Mouse (Mus musculus): Measurements from ENCODE around the gene Abat. TPM values are rescaled to one million over a fixed set of nuclear protein-coding genes. Genes with fewer than 3 reads are reported as not detected.

Gene Abat
- total RNA-seq, 2 experiments from 2014 or later: 2.3 to 3.7 TPM

DNA sequence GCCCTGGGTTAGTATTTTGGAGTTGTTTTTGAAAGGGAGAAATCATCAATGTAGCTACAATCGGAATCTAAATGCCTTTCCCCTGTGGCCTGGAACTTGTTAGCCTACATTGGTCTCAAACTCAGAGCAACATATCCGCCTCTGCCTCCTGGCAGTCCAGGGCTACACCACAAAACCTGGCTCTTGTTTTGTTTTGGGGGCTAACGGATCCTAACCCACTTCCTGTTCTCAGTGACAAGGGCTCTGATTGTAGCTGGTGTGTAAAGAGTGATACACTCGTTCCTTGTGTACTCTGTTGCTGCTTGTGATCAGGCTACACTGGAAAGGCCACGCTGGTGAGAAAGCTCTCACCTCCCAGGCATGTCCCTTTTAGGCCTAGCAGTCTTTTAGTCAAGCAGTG, 118.2 kb downstream of the Abat start:
- no peak for DNase-seq
- no peak overlapping the region for H3K4me3 ChIP-seq
- no peak for TF ChIP-seq CTCF (IDR thresholded peaks at IDR 0.05)
- intact Hi-C loops (cut with DNase I): no loop called here
- no peak overlapping the region for H3K27ac ChIP-seq

GRCm38 (mm10) chr16:8636867-8637216, 123.6 kb downstream of the Abat start:
- H3K27ac ChIP-seq: peak overlapping the region; percentile 91
- no peak for TF ChIP-seq CTCF (IDR thresholded peaks at IDR 0.05)
- peak overlapping the region; percentile 79 for H3K4me3 ChIP-seq
- intact Hi-C loops (cut with DNase I): no loop called here
- DNase-seq: no peak

GRCm38 (mm10) chr16:8637217-8638051, 124.2 kb downstream of the Abat start, which contains the start of the genes Pmm2 and Tmem186:
Gene Pmm2 (plus strand): TSS chr16:8637674.
Gene Tmem186 (minus strand): TSS chr16:8637712.
- intact Hi-C loops (cut with DNase I): no loop called here
- H3K4me3 ChIP-seq: peak within 1 kb of the TSS; percentile 79
- peak within 1 kb of the TSS; percentile 91 for H3K27ac ChIP-seq
- DNase-seq: peak; percentile 89
- no peak; the same call in 1 of the 2 replicates for TF ChIP-seq CTCF (IDR thresholded peaks at IDR 0.05)

GRCm38 (mm10) chr16:8638131-8638530, 124.9 kb downstream of the Abat start:
- TF ChIP-seq CTCF (IDR thresholded peaks at IDR 0.05): no peak
- Histone ChIP-seq H3K27ac (peak overlapping the region; percentile 91), H3K4me3 (peak overlapping the region; percentile 79)
- no peak for DNase-seq
- intact Hi-C loops (cut with DNase I): no loop called here

DNA sequence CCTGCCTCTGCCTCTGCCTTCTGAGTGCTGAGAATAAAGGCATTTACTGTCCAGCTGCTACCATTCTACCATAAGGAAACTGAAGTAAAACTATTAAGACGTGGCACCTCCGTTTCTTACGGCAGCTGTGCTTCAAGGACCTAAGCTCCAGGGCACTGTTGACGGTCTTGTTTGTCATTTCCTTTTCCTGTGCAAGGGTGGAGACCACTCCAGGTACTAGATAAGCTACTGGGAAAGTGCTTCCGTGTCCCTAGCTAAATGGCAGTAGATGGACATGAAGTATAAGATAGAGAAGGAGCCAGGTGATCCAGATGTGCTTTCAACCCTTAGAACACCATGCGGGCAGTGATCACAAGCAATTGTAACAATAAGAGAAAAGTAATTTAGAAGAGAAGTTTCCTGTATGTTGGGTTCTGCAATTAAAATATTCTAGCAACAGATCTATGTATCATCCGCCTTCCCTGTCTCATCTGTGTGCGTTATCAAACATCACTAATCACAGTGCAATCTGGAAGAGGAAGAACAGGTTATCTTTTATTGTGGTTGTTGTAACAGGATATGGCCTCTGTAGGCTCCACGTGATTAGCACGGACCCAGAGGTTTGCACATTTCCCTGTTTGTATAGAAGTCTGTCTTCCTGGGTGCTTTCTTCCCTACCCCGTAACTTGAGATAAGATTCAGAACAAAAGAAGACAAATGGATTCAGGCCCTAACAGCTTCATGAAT, 126.4 kb downstream of the Abat start:
- intact Hi-C loops (cut with DNase I): loop anchor here (10.0 kb wide), 1 partner anchor 225 kb away; no protein-coding TSS in a partner anchor

DNA sequence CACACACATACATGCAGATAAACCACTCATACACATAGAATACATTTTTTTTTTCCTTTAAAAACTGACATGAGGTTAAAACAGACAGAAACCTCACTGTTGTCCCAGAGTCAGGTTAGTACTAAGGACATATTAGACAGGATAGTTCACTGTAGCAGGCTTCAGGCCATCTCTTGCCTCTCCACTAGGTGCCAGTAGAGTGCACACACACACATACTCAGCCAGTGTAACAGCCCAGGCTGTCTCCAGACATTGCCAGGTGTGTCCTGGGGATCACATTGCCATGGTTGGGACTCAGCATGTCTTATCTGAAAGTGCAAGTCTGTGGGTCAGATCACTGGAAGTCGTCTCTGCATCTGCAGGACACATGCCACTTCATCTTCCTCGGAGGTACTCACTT, 130.6 kb downstream of the Abat start:
- peak; percentile 93 for TF ChIP-seq CTCF (IDR thresholded peaks at IDR 0.05)
- Histone ChIP-seq H3K4me3 (no peak overlapping the region), H3K27ac (peak overlapping the region; percentile 28; the same call in 1 of the 2 replicates)
- intact Hi-C loops (cut with DNase I): loop anchor here (2.0 to 10.0 kb wide), 2 partner anchors 31 to 229 kb away; no protein-coding TSS in a partner anchor
- DNase-seq: peak; percentile 63

More for the DNA sequence above, 126.4 kb downstream of the Abat start:
- Histone ChIP-seq H3K27ac (no peak overlapping the region), H3K4me3 (no peak overlapping the region)
- no peak for DNase-seq
- TF ChIP-seq CTCF (IDR thresholded peaks at IDR 0.05): no peak

GRCm38 (mm10) chr16:8645546-8645945, 132.3 kb downstream of the Abat start:
- intact Hi-C loops (cut with DNase I): loop anchor here (10.0 kb wide), 1 partner anchor 231 kb away; no protein-coding TSS in a partner anchor
- DNase-seq: no peak
- Histone ChIP-seq H3K4me3 (no peak overlapping the region), H3K27ac (no peak overlapping the region)
- no peak for TF ChIP-seq CTCF (IDR thresholded peaks at IDR 0.05)

DNA sequence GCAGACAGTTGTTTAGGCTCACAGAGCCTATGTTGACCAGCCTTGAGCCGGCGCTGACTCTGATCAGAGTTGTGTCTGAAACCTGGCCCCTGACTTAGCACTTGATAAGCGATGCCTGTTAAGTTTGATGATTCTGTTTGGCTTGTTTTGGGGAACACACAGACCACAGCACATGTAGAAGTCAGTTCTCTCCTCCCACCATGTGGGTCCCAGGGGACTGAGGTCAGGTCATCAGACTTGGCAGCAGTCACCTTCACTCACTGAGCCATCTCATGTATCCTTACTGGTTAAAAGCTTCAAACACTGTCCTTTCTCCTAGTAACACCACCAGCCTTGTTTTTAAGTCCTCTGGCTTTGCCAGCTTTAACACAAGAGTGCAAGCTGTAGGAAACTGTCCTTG, 136.8 kb downstream of the Abat start:
- H3K27ac ChIP-seq: no peak overlapping the region
- DNase-seq: no peak
- H3K4me3 ChIP-seq: no peak overlapping the region
- intact Hi-C loops (cut with DNase I): no loop called here
- TF ChIP-seq CTCF (IDR thresholded peaks at IDR 0.05): no peak

GRCm38 (mm10) chr16:8655108-8655507, 141.9 kb downstream of the Abat start:
- Histone ChIP-seq H3K27ac (no peak overlapping the region), H3K4me3 (no peak overlapping the region)
- intact Hi-C loops (cut with DNase I): no loop called here
- DNase-seq: no peak
- no peak for TF ChIP-seq CTCF (IDR thresholded peaks at IDR 0.05)

DNA sequence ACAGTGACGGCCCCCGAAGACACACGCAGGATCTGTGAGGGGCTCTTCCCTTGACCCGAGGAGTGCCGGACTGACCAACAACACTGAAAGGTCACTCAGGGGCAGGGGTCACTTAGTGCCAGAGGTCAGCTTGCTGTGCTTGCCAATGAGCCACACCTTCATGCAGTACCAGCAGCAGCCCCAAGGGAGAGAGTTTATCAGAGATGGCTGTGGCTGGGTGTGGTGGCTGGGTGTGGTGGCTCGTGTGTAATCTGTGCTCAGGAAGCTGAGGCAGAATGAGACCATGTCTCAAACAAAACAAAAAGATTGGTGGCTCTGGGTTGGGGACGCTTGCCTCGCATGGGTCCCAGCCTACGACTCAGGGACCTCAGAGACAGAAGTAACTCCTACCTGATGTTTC, 142.4 kb downstream of the Abat start:
- no peak for TF ChIP-seq CTCF (IDR thresholded peaks at IDR 0.05)
- DNase-seq: no peak
- intact Hi-C loops (cut with DNase I): no loop called here
- Histone ChIP-seq H3K4me3 (no peak overlapping the region), H3K27ac (no peak overlapping the region)

GRCm38 (mm10) chr16:8656256-8656655, 143.0 kb downstream of the Abat start:
- DNase-seq: no peak
- Histone ChIP-seq H3K27ac (no peak overlapping the region), H3K4me3 (no peak overlapping the region)
- intact Hi-C loops (cut with DNase I): no loop called here
- no peak for TF ChIP-seq CTCF (IDR thresholded peaks at IDR 0.05)

DNA sequence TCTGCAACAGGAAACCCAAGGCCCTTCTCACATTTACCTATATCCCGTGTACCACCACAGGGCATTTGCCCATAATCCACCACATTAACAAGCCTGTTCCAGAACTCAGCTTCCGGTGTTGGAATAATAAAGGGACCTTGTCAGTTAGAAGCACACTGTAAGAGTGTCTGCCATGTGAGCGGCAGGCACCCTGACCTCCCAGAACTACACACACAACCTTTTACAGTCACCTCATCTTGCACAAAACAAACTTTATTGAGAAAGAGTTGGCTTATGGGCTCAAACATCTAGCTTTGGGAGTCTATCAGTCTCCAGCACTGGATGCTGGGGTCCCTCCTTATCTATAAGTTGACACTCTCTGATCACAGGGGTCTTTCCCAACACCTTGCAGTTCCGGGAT, 145.1 kb downstream of the Abat start:
- no peak overlapping the region for H3K4me3 ChIP-seq
- DNase-seq: no peak
- H3K27ac ChIP-seq: no peak overlapping the region
- intact Hi-C loops (cut with DNase I): no loop called here
- TF ChIP-seq CTCF (IDR thresholded peaks at IDR 0.05): no peak

DNA sequence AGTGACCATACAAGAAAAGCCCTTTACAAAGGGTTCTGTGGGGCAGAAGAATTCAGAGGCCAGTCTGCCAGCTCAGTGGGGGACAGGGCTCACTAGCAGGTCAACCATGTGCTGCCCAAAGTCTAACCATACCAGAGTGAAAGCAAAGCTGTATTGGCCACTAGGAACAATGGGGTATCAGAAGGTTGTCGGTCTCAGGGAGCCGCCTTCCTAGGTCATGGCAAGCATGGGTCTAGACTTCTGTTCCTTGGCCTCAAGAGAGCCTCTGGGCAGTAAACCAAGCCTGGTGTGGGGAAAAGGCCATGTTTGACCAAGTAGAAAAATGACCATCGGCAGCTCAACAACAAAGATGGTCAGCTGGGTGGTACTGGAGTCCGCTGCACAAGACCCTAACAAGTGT, 145.5 kb downstream of the Abat start:
- Histone ChIP-seq H3K27ac (no peak overlapping the region), H3K4me3 (no peak overlapping the region)
- no peak for DNase-seq
- no peak for TF ChIP-seq CTCF (IDR thresholded peaks at IDR 0.05)
- intact Hi-C loops (cut with DNase I): no loop called here

All from gastrocnemius, adult 2 months (tissue).